Comparison of ENCODE assay signal across 12 mouse cellular contexts in genomic region chr14:78886566-78887234, GRCm38 (mm10). TPM values are rescaled to one million over a fixed set of nuclear protein-coding genes. Genes with fewer than 3 reads are reported as not detected.
DNase-seq lines count a peak whose midpoint lies in the region; ATAC-seq and TF ChIP-seq lines count a peak whose summit lies in the region.
"Had no signal": no experiment of that assay in that cellular context is flagged by ENCODE, and none has a peak within 500 bp of the region (broad histone marks: within the 10 kb centered on the region; RNA-seq: fewer than 3 reads in every experiment).

No protein-coding gene starts in this region.

- TF ChIP-seq CTCF in testis, adult 2 months (IDR thresholded peaks at IDR 0.05; ENCODE audit: control insufficient read depth, insufficient read depth, insufficient replicate concordance, low read depth, low read length) = no peak

- TF ChIP-seq POLR2A in testis, adult 2 months (IDR thresholded peaks at IDR 0.05; ENCODE audit: control insufficient read depth, low read depth, low read length) = no peak

- H3K9ac ChIP-seq in hindbrain, embryonic 13.5 days = no peak overlapping the region
- no peak overlapping the region for H3K9ac ChIP-seq in hindbrain, embryonic 14.5 days
- H3K9ac ChIP-seq: hindbrain, embryonic 15.5 days; liver, embryonic 15.5 days had no signal

- H3K27ac ChIP-seq in hindbrain, embryonic 13.5 days = no peak overlapping the region
- H3K27ac ChIP-seq in hindbrain, embryonic 14.5 days = no peak overlapping the region
- no peak overlapping the region for H3K27ac ChIP-seq in testis, adult 2 months (ENCODE audit: control insufficient read depth, insufficient read depth, low read depth, low read length)
- H3K27ac ChIP-seq: hindbrain, embryonic 15.5 days; liver, embryonic 15.5 days had no signal

- peak; percentile 25 for DNase-seq in adrenal gland, adult 2 months
- no peak for DNase-seq in adrenal gland, postnatal 25 days
- DNase-seq in hindbrain, embryonic 14.5 days (ENCODE audit: low spot score) = no peak
- no peak for DNase-seq in testis, postnatal 14 days (ENCODE audit: low spot score)
- peak; percentile 13 for DNase-seq in retina, postnatal 7 days (ENCODE audit: low read depth, low spot score)
- no peak for DNase-seq in left cerebral cortex, postnatal 10 days (ENCODE audit: extremely low spot score in 1 of 2, low spot score in 2 of 2)
- DNase-seq: kidney, postnatal 25 days; right cerebral cortex, adult 18-20 months had no signal

- 86% methylated on average over 8 of the region's 8 CpGs for WGBS in hindbrain, embryonic 13.5 days
- 79% methylated on average over 8 of the region's 8 CpGs for WGBS in hindbrain, embryonic 14.5 days

- peak; percentile 36 for ATAC-seq in hindbrain, embryonic 13.5 days (ENCODE audit: low FRiP score)
- ATAC-seq in hindbrain, embryonic 14.5 days (ENCODE audit: low FRiP score) = no peak

- H3K27me3 ChIP-seq in hindbrain, embryonic 13.5 days = no peaks in the 10 kb centered on the region
- H3K27me3 ChIP-seq in hindbrain, embryonic 14.5 days (ENCODE audit: control insufficient read depth, insufficient read depth, low read length) = no peaks in the 10 kb centered on the region
- no peaks in the 10 kb centered on the region for H3K27me3 ChIP-seq in testis, adult 2 months (ENCODE audit: control insufficient read depth, insufficient read depth, low read length)
- H3K27me3 ChIP-seq: hindbrain, embryonic 15.5 days; liver, embryonic 15.5 days had no signal

- no peaks in the 10 kb centered on the region for H3K9me3 ChIP-seq in hindbrain, embryonic 13.5 days
- no peaks in the 10 kb centered on the region for H3K9me3 ChIP-seq in hindbrain, embryonic 14.5 days (ENCODE audit: control insufficient read depth, low read length)
- H3K9me3 ChIP-seq: hindbrain, embryonic 15.5 days; liver, embryonic 15.5 days had no signal

- intact Hi-C loops in left cerebral cortex, postnatal 10 days (cut with DNase I) = no loop called here

- no peak overlapping the region for H3K4me3 ChIP-seq in hindbrain, embryonic 13.5 days
- H3K4me3 ChIP-seq in hindbrain, embryonic 14.5 days (replicated peaks; ENCODE audit: low read length) = no peak overlapping the region
- peak overlapping the region; percentile 63 for H3K4me3 ChIP-seq in testis, adult 2 months (ENCODE audit: control insufficient read depth, low read depth, low read length)
- H3K4me3 ChIP-seq: hindbrain, embryonic 15.5 days; liver, embryonic 15.5 days had no signal

- H3K4me2 ChIP-seq in hindbrain, embryonic 13.5 days = no peak overlapping the region
- no peak overlapping the region for H3K4me2 ChIP-seq in hindbrain, embryonic 14.5 days (replicated peaks)
- H3K4me2 ChIP-seq: hindbrain, embryonic 15.5 days; liver, embryonic 15.5 days had no signal

- H3K36me3 ChIP-seq in hindbrain, embryonic 13.5 days = no peaks in the 10 kb centered on the region
- H3K36me3 ChIP-seq in hindbrain, embryonic 14.5 days (replicated peaks; ENCODE audit: control insufficient read depth, insufficient read depth) = no peaks in the 10 kb centered on the region
- no peaks in the 10 kb centered on the region for H3K36me3 ChIP-seq in testis, adult 2 months (ENCODE audit: control insufficient read depth, insufficient read depth, low read length)
- H3K36me3 ChIP-seq: hindbrain, embryonic 15.5 days; liver, embryonic 15.5 days had no signal

- peaks cover 13% of the 10 kb centered on the region for H3K4me1 ChIP-seq in hindbrain, embryonic 13.5 days (replicated peaks)
- peaks cover 6% of the 10 kb centered on the region; the same call in 1 of the 2 replicates for H3K4me1 ChIP-seq in hindbrain, embryonic 14.5 days (replicated peaks; ENCODE audit: control insufficient read depth, insufficient read depth, low read length)
- no peaks in the 10 kb centered on the region for H3K4me1 ChIP-seq in testis, adult 2 months (ENCODE audit: control insufficient read depth, insufficient read depth, low read length)
- H3K4me1 ChIP-seq: liver, embryonic 15.5 days had no signal

RNA-seq across cellular contexts. Expression of gene Vwa8, which starts 37.8 kb away (rescaled TPM):
- total RNA-seq in adrenal gland, adult 2 months (2021) = 100 to 1,000 TPM; 154 to 156 TPM
- 21.8 and 22.4 TPM in 2 replicates for polyA plus RNA-seq in adrenal gland, adult 2 months (2012; rRNA removed)
- 136 and 144 TPM in 2 replicates for total RNA-seq in adrenal gland, postnatal 25 days (2021)
- 5.9 and 6.0 TPM in 2 replicates for polyA plus RNA-seq in hindbrain, embryonic 13.5 days (2015; fragmentation: Nextera tagmentation; extraction: Ambion mirVana)
- 9.2 and 10.3 TPM in 2 replicates for polyA plus RNA-seq in hindbrain, embryonic 14.5 days (2014; fragmentation: Nextera tagmentation; extraction: Ambion mirVana)
- 15.6 and 15.9 TPM in 2 replicates for polyA plus RNA-seq in testis, adult 2 months (2012; rRNA removed)
- total RNA-seq in left cerebral cortex, postnatal 10 days (2021) = 10 to 100 TPM; 21.6 to 22.0 TPM

Comparison
In these comparisons a context has a peak if more than half of its experiments do, and no peak if none do; other contexts are left out.
1. DNase-seq: peak in adrenal gland, adult 2 months (single experiment) and retina, postnatal 7 days (single experiment); none in adrenal gland, postnatal 25 days (single experiment), hindbrain, embryonic 14.5 days (single experiment), testis, postnatal 14 days (single experiment) and left cerebral cortex, postnatal 10 days (0 of 2).